Mouse (Mus musculus) layer of hippocampus, postnatal 14 days (tissue): ENCODE results near the gene Epor. TPM values are rescaled to one million over a fixed set of nuclear protein-coding genes. Genes with fewer than 3 reads are reported as not detected.

Experiments used
- DNase-seq, 2 experiments: peaks; one replicate each; pipeline ENCODE4 v3.0.0; 2021 to 2022; ENCODE audit warnings: low spot score in 2 of 2, mixed read lengths in 1 of 2
- total RNA-seq, 2 experiments: library from RNA; stranded (reverse); gene quantifications; 2 replicates each; pipeline ENCODE4 v1.2.3; 2021

Gene Epor
- total RNA-seq, 2 experiments from 2014 or later, result 2.6 to 3.3 TPM

DNA sequence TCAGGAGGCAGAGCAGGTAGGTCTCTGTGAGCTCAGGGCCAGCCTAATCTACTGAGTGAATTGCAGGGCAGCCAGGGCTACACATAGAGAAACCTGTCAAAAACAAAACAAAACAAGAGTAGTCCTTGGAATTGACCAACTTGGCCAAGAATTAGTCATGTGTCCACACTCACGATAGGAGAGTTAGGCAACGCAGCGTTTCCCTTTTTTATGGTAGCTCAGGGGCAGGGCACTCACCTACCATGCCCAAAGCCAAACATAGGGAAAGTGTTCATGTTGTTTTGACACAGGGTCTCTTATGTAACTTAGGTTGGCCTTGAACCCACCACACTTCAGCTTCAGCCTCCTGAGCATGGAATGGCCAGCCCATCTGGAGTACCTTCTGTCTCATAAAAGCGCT is 6.0 kb upstream of the Epor start:
- DNase-seq, result no peak

DNA sequence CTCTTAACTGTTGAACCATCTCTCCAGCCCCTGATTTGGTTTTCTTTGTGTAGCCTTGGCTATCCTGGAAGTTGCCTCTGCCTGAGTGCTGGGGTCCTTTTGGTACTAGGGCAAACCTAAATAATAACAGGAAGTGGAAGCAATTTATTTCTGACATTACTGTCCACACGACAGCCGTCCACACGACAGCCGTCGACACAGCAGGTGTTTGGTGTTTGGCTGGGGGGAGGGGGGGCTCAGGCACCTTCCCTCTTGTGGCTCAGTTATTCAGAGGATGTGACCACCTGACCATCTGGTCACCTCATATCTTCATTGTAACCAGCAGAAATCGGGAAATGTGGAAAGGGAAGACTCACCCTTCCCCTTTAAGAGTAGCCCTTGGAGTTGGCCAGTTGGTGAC is 5.6 kb upstream of the Epor start:
- no peak for DNase-seq

DNA sequence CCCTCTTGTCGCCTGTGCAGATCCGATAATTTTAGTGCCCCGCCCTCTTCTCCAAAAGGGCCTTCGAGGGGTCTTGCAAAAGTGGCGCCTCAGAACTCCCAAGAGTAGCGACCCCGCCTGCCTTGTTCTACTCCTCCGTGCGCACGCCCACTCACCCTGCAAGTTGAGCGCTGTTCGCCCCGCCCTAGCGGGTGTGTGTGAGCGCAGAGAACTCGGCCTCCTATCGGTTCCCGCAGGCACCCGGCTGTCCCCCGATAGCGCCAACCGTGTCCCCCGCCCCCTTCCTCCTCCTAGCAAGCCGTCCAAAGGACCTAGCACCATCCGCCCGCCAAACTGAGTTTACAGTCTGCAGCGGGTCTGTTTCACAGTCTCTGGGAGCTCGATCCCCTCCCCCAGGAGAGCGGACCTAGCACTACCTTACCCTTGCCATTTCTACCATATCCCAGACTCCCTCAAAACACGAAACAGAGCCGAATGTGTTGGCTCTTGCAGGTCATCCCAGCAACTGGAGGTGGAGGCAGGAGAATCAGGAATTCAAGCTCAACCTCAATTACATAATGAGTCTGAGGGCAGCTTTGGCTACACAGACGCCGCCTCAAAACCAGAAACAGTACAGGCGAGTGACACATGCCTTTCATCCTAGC is 768 bp downstream of the Epor start:
- DNase-seq, result peak in 1 of 2 experiments; percentile 68

DNA sequence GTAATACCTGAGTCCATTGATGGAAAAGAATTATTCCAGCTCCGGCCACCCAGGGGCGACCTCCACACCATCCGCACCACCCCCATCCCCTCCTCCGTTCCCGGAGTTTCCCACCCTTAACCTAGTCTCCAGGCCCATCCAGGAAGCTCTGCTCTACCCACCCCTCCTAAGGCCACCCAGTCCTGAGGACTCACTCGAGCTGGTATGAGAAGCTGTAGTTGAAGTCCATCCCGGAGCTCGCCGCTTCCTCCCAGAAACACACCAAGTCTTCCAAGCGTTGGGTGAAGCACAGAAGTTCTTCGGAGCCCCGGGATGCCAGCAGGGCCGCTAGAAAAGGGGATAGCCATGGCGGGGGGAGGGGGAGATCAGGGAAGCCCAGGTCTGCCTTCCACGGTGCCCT is 1.3 kb downstream of the Epor start:
- no peak for DNase-seq

GRCm38 (mm10) chr9:21961366-21961980 is 1.8 kb downstream of the Epor start:
- DNase-seq, result no peak

- no peak for DNase-seq
Observed at GRCm38 (mm10) chr9:21960558-21961208, 2.6 kb downstream of the Epor start.

- no peak for DNase-seq
Observed at GRCm38 (mm10) chr9:21960135-21960534, 3.2 kb downstream of the Epor start.

- DNase-seq, result no peak
Observed at GRCm38 (mm10) chr9:21959244-21959643, 4.1 kb downstream of the Epor start.

- DNase-seq, result no peak
Observed at GRCm38 (mm10) chr9:21958372-21958771, 4.9 kb downstream of the Epor start.

DNA sequence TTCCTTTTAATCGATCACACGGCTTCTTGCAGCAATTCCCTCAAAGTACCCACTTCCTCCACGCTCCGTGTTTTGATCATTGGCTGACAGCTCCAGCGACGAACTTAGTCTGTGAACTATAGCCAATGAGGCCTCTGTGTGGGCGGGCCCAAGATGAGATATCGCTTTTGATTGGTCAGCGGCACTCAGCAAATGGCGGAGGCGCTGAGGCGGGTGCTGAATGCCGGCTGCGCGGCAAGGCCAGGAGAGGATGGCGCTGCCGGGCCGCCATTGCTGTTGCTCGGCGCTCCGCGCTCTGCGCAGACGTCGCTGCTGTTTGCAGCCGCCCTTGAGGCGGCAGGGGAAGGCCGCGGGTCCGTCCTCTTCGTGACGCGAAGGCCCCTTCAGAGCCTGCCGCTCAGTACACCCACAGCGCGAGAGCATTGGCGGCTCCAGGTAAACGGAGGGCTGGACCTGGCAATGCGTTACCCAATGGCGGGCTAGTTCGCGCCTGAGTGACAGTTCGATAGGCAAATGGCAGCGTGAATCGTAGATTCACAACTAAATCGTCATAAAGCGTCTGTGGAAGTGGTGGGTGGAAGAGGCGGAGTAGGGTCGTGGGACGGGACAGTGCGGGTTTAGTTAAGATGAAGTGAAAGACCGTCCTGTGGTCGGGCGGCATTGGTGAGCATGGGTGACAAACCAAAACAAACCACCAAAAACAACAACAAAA is 7.6 kb downstream of the Epor start, which contains the start of gene Swsap1:
Gene Swsap1 (plus strand): TSS at position 186 of the 712 bp plus-strand sequence.
- peak; percentile 99 to 100 for DNase-seq

- DNase-seq, result no peak
Observed at GRCm38 (mm10) chr9:21955225-21955569, 8.1 kb downstream of the Epor start.

GRCm38 (mm10) chr9:21954635-21955034 is 8.7 kb downstream of the Epor start:
- DNase-seq, result no peak

- DNase-seq, result peak in 1 of 2 experiments; percentile 75
Observed at GRCm38 (mm10) chr9:21953600-21953999, 9.7 kb downstream of the Epor start.

GRCm38 (mm10) chr9:21951977-21952376 is 11.3 kb downstream of the Epor start:
- DNase-seq, result no peak

- no peak for DNase-seq
Observed at GRCm38 (mm10) chr9:21950322-21950721, 13.0 kb downstream of the Epor start.

- no peak for DNase-seq
Observed at GRCm38 (mm10) chr9:21948790-21949189, 14.5 kb downstream of the Epor start.

- DNase-seq, result no peak
Observed at GRCm38 (mm10) chr9:21948146-21948545, 15.2 kb downstream of the Epor start.

DNA sequence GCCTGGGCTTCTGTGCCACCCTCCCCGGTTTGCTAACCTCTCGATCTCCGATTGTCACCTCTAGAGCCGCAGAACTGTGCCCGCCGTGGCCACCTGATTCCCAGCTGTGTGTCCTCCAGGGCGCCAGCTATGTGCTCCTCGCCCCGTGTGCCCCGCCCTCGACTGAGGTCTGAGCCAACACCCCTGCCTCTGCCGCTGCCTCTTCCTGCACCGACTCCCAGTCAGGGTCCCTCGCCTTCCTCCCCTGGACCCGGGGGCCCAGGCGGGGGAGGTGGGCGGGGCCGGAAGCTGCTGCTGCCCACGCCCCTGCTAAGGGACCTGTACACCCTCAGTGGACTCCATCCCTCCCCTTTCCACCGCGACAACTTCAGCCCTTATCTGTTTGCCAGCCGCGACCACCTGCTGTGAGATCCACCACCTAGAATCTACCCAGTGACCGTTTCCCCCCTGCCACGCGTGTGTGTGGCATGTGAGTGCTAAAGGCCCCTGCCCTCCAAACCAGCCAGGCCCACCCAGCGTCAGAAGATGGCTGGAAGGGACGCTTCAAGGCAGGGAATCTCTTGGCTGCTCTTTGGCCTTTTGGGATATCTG is 15.7 kb downstream of the Epor start:
- DNase-seq, result no peak

DNA sequence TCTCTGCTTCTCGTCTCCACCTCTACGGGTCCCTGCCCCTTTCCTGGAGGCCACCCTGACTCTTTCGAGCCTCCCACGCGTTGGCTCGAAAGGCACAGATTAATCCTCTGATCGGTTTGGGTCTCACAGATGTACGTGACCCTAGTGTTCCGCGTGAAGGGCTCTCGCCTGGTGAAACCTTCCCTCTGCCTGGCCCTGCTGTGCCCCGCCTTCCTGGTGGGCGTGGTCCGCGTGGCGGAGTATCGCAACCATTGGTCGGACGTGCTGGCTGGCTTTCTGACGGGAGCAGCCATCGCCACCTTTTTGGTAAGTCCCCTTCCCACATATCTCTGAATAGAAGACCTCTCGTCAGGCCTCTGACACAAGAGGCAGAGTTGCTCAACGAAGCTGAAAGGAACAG is 19.0 kb downstream of the Epor start:
- DNase-seq, result no peak

- no peak for DNase-seq
Observed at GRCm38 (mm10) chr9:21943638-21944037, 19.7 kb downstream of the Epor start.

DNA sequence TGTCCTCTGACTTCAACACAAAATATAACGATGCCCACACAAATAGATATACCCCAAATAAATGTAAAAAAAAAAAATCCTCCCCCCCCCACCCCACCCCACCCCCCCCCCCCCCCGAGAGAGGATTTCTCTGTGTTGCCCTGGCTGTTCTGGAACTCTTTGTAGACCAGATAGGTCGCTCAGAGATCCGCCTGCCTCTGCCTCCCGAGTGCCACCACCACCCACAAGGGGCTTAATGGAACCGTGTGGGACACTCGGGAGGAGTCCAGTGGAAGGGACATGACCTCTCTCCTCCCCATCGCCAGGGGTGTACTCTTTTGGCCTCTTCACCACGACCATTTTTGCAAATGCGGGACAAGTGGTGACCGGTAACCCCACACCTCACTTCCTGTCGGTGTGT is 20.3 kb downstream of the Epor start:
- no peak for DNase-seq
